Mouse (Mus musculus): Measurements from ENCODE around the gene Fndc11.

DNA sequence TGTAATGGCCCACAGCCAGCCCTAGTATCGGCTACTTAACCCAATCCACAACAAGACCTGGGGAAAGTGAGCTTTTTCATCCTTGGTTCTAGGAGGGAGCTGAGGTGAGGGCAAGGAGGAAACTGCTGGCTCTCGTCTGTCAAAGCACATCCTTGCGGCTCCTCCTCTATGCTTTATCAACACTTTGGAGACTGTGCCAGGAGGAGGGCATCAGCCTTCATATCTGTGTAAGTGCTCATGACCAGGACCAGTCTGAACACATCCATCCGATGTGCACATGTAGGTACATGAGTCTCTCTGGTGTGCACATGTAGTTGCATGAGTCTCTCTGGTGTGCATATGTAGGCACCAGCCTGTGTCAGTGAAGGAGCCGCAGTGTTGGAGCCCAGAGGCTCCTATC is 14.1 kb upstream of the Fndc11 start:
- TF ChIP-seq POLR2A (IDR thresholded peaks at IDR 0.05; ENCODE audit: borderline replicate concordance, extremely low read depth, low read depth, low read length) = no peak
- no peak for TF ChIP-seq CTCF (IDR thresholded peaks at IDR 0.05; ENCODE audit: insufficient read depth, low read length)

Measured in lung, adult 2 months (tissue).